Mouse (Mus musculus) layer of hippocampus, adult 9-11 months (tissue): ENCODE measurements at regions not wholly inside any gene's neighbourhood (a gene's known extent, or its start where the extent isn't known, plus 50 kb on each side); places are given as distances from the start of the nearest gene placed in this dataset.

Experiments
- DNase-seq: peaks from one replicate; pipeline ENCODE4 v3.0.0; 2022

- peak; percentile 37 for DNase-seq
These were observed 67.1 kb upstream of the Gabrg2 start for GRCm38 (mm10) chr11:42067788-42068187.

- DNase-seq: no peak
These were observed 50.9 kb upstream of the Gabrg2 start for GRCm38 (mm10) chr11:42051567-42051966.
